Mouse (Mus musculus) liver, adult 2 months (tissue): ENCODE measurements at regions not wholly inside any gene's neighbourhood (a gene's known extent, or its start where the extent isn't known, plus 50 kb on each side); places are given as distances from the start of the nearest gene placed in this dataset.

Experiments used
- DNase-seq: peaks from one replicate; pipeline ENCODE4 v3.0.0-alpha.2; 2011; ENCODE audit warnings: low read depth, low spot score; ENCODE audit errors: extremely low read depth
- H3K27ac ChIP-seq: fragments of 200-500 bp; replicated peaks from 2 replicates; pipeline ENCODE4 v1.5.1; 2012; ENCODE audit warnings: low read depth, mild to moderate bottlenecking, control low read depth, inconsistent platforms, low read length; ENCODE audit not compliant: insufficient read depth
- H3K27me3 ChIP-seq: fragments of 200-500 bp; 2 replicates; pipeline ENCODE4 v1.6.1; 2012; ENCODE audit warnings: mild to moderate bottlenecking, moderate library complexity, low read length, inconsistent platforms; ENCODE audit not compliant: control insufficient read depth, insufficient read depth
- H3K36me3 ChIP-seq: fragments of 200-500 bp; 2 replicates; pipeline ENCODE4 v1.6.1; 2012; ENCODE audit warnings: low read length, inconsistent platforms; ENCODE audit not compliant: control insufficient read depth, insufficient read depth
- H3K4me1 ChIP-seq: fragments of 200-500 bp; 2 replicates; pipeline ENCODE4 v1.6.1; 2011; ENCODE audit warnings: low read length; ENCODE audit not compliant: control insufficient read depth, insufficient read depth
- H3K4me3 ChIP-seq: fragments of 200-500 bp; 2 replicates; pipeline ENCODE4 v1.5.1; 2011; ENCODE audit warnings: low read depth, mild to moderate bottlenecking, control low read depth, low read length, moderate library complexity; ENCODE audit not compliant: insufficient read depth
- H3K79me2 ChIP-seq: fragments of 200-500 bp; 2 replicates; pipeline ENCODE4 v1.6.1; 2012; ENCODE audit warnings: inconsistent platforms, mild to moderate bottlenecking, low read length, moderate library complexity; ENCODE audit not compliant: control insufficient read depth, insufficient read depth
- H3K9ac ChIP-seq: fragments of 200-500 bp; 2 replicates; pipeline ENCODE4 v1.6.1; 2012; ENCODE audit warnings: low read depth, mild to moderate bottlenecking, control low read depth, inconsistent platforms, low read length
- CTCF ChIP-seq: fragments of 200-500 bp; IDR thresholded peaks from 2 replicates; pipeline ENCODE4 v1.5.1; 2011; ENCODE audit warnings: low read depth, low read length, control low read depth
- POLR2A ChIP-seq: fragments of 200-500 bp; IDR thresholded peaks from 2 replicates; pipeline ENCODE4 v1.6.1; 2011; ENCODE audit warnings: low read length, control low read depth; ENCODE audit not compliant: insufficient read depth; ENCODE audit errors: extremely low read depth
- WGBS: fragments of 180-500 bp; shearing (Covaris S2); methylation state at CpG from one replicate; pipeline ENCODE4 v1.1.7; 2018; 5-methylcytosine and 5-hydroxymethylcytosine counted together

DNA sequence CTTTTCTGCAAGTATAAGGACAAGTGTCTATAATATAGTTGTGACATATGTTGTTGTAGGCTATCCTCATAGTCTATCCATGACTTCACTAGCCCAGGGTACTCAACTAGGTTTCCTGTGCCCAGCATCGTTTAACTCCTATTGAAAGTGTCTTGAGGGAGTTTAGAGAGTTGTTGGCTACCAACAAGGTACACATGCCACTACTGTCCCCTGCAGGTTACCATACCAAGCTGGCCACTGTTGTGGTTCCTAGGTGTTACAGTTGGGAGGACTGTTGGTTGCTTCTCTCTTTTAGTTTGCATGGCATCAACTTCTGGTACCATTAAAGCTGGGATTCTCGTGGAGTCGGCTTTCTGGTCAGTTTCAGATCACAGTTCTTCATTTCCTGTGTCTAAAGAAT lies 990.7 kb downstream of the Pdha2 start:
- 74% methylated on average over 3 of the region's 3 CpGs for WGBS
- DNase-seq = no peak
- TF ChIP-seq CTCF = no peak
- TF ChIP-seq POLR2A = no peak
- Histone ChIP-seq H3K79me2 (no peaks in the 10 kb centered on the region), H3K27me3 (0 out of 2 replicates have a peak, but pooled peaks cover 2% of the 10 kb centered on the region), H3K9ac (no peak overlapping the region), H3K36me3 (no peaks in the 10 kb centered on the region), H3K4me1 (no peaks in the 10 kb centered on the region), H3K27ac (no peak overlapping the region), H3K4me3 (no peak overlapping the region)

DNA sequence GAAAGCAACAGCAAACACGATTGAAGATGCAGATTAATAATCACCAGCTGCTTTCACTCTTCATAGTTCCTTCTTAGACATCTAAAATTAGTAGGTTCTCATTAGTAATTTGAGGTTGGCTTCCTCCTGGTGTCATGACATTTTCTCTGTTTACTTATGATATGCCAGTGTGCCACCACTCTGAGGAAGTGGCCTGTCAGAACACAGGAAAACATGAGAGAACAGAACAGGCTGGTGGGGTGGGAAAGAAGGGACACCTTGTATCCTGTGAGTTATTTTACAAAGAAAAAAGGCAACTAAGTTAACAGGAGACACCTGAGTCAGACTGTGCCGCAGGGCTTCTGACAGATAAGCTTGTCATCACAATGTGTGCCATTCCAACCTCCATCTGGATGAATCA lies 981.4 kb downstream of the Pdha2 start:
- H3K27me3 ChIP-seq = no peaks in the 10 kb centered on the region
- H3K9ac ChIP-seq = no peak overlapping the region
- no peaks in the 10 kb centered on the region for H3K79me2 ChIP-seq
- TF ChIP-seq POLR2A (no peak), CTCF (no peak)
- no peak overlapping the region for H3K27ac ChIP-seq
- no peaks in the 10 kb centered on the region for H3K4me1 ChIP-seq
- no peak overlapping the region for H3K4me3 ChIP-seq
- H3K36me3 ChIP-seq = no peaks in the 10 kb centered on the region
- DNase-seq = no peak
- 62% methylated on average over 2 of the region's 2 CpGs for WGBS

DNA sequence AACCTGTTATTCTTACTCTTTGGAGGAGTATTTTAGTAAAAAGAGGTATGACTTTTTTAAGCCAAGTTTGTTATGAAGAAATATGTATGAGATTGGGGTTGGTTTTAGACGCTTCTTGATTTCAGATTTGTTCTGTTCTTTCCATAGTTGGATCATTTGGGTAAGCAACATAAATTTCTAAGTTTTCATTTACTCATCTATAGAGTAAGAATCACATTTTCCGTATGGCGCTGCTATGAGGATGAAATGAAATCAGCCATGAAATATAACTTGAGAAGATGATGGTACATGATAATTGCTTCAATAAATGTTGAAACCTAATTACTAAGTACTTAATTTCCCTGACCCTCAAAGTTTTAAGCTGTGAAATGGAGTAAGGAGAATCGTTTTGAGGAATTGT lies 979.0 kb downstream of the Pdha2 start:
- H3K27ac ChIP-seq = no peak overlapping the region
- TF ChIP-seq CTCF = no peak
- no peak for TF ChIP-seq POLR2A
- no peaks in the 10 kb centered on the region for H3K27me3 ChIP-seq
- H3K36me3 ChIP-seq = no peaks in the 10 kb centered on the region
- DNase-seq = no peak
- WGBS = 68% methylated on average over 4 of the region's 4 CpGs
- no peaks in the 10 kb centered on the region for H3K79me2 ChIP-seq
- H3K4me1 ChIP-seq = no peaks in the 10 kb centered on the region
- H3K9ac ChIP-seq = no peak overlapping the region
- no peak overlapping the region for H3K4me3 ChIP-seq

DNA sequence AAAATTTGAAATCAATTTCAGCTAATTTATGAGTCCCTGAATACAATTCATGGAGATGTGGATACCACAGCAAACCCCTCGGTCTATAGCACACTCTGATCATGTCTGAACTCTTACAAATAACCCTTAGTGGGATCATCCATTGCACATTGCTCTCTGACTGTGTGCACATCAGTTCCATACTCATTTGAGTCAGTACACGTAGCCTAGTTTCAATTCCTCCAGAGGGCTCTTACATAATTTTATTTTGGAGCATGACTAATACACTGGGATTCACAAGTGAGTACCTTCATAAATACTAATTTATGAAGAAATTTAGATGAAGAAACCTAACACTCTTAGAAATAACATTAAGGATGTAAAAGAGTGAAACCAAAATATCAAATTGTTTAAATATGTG lies 978.3 kb downstream of the Pdha2 start:
- Histone ChIP-seq H3K27ac (no peak overlapping the region), H3K4me1 (no peaks in the 10 kb centered on the region), H3K4me3 (no peak overlapping the region), H3K79me2 (no peaks in the 10 kb centered on the region), H3K9ac (no peak overlapping the region), H3K27me3 (no peaks in the 10 kb centered on the region), H3K36me3 (no peaks in the 10 kb centered on the region)
- no peak for TF ChIP-seq POLR2A
- TF ChIP-seq CTCF = no peak
- WGBS = 58% methylated on average over 2 of the region's 2 CpGs
- no peak for DNase-seq

DNA sequence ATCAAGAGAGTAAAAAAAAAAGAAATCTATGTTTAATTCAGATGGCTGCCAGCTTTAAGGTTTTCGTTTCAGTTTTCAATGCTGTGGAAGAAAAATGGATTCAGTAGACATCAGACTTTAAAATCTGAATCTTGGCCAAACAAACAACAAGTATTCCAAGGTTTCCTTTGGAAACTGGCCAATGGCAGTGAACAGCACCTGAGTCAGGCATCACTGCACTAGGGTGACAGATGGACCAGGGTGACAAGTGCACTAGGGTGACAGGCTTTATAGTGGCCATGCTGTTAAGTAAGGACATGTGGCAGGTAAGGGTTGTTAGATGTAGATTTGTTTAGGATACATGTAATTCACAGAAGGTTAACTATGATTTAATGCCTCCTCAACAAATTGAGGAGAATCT lies 972.9 kb downstream of the Pdha2 start:
- Histone ChIP-seq H3K36me3 (no peaks in the 10 kb centered on the region), H3K27me3 (no peaks in the 10 kb centered on the region), H3K27ac (no peak overlapping the region), H3K4me3 (no peak overlapping the region), H3K9ac (no peak overlapping the region), H3K79me2 (no peaks in the 10 kb centered on the region), H3K4me1 (no peaks in the 10 kb centered on the region)
- no peak for DNase-seq
- WGBS = 63% methylated on average over 1 of the region's 1 CpGs
- no peak for TF ChIP-seq POLR2A
- TF ChIP-seq CTCF = no peak
